Mouse (Mus musculus) olfactory bulb, adult 2 months (tissue): ENCODE results near the gene Nepn.

Experiments
- CTCF ChIP-seq: fragments of 200-500 bp; IDR thresholded peaks from 2 replicates; pipeline ENCODE4 v1.5.1; 2012; ENCODE audit warnings: low read depth, mild to moderate bottlenecking, low read length, moderate library complexity; ENCODE audit not compliant: insufficient read depth
- POLR2A ChIP-seq: fragments of 200-500 bp; IDR thresholded peaks from 2 replicates; pipeline ENCODE4 v1.6.1; 2012; ENCODE audit warnings: mild to moderate bottlenecking, low read depth, low read length, moderate library complexity; ENCODE audit not compliant: insufficient read depth

DNA sequence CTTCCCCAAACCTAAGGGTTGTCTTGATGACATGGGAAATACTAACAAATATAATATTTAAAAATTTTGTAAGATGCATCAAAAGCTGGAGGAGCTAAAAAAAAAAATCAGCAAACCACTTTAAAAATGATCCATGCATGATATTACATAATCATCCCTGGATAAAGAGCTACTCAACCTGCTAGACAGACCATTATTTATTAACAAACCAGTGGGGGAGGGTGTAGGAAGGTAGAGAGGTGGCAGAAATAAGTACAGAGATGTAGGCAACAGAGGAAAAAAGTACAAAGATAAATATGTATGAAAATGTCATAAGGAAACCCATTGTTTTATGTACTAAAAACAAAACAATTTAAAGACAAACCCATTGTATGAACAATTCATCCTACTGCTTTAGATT is 14.1 kb upstream of the Nepn start:
- TF ChIP-seq CTCF (no peak), POLR2A (no peak)
